In the genomic region with DNA sequence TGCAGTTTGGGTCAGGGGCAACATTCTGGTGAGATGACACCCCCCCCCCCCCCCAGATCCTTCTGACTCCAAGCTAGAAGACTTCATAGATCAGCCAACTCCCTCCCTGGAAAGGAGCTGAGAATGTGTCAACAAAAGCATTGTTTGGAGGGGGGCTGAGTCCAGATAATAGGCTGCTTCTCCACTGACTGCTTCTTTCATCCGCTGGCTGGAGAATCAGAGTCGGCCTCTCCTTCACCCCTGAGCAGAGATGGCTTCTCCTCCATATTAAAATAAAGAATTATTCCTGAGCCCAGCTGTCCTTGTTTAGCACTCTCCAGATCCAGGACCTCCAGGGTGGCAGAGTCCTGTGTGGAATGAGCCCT, we compare ENCODE assay signal across 7 mouse cellular contexts. TPM values are rescaled to one million over a fixed set of nuclear protein-coding genes. Genes with fewer than 3 reads are reported as not detected.
DNase-seq lines count a peak whose midpoint lies in the region; ATAC-seq and TF ChIP-seq lines count a peak whose summit lies in the region.

No protein-coding gene starts in this region.

- H3K9ac ChIP-seq in forebrain, embryonic 14.5 days (ENCODE audit: low read length) = peak overlapping the region; percentile 42
- no peak overlapping the region for H3K9ac ChIP-seq in limb, embryonic 12.5 days (replicated peaks)

- no peak overlapping the region for H3K4me3 ChIP-seq in layer of hippocampus, adult 2 months
- H3K4me3 ChIP-seq in forebrain, embryonic 14.5 days (ENCODE audit: low read depth, low read length) = no peak overlapping the region
- peak overlapping the region; percentile 16; the same call in 1 of the 2 replicates for H3K4me3 ChIP-seq in limb, embryonic 12.5 days (replicated peaks)

- WGBS in forebrain, embryonic 14.5 days = 0% methylated on average over 2 of the region's 2 CpGs
- 12% methylated on average over 2 of the region's 2 CpGs for WGBS in limb, embryonic 12.5 days

- no peak for TF ChIP-seq CTCF in layer of hippocampus, adult 2 months (conservative IDR thresholded peaks at IDR 0.05)

- no peaks in the 10 kb centered on the region for H3K27me3 ChIP-seq in forebrain, embryonic 14.5 days (replicated peaks; ENCODE audit: control insufficient read depth, insufficient read depth, low read length)
- no peaks in the 10 kb centered on the region for H3K27me3 ChIP-seq in limb, embryonic 12.5 days

- peak overlapping the region; percentile 46 for H3K4me2 ChIP-seq in forebrain, embryonic 14.5 days (ENCODE audit: low read length)
- peak overlapping the region; percentile 55 for H3K4me2 ChIP-seq in limb, embryonic 12.5 days

- no peak for ATAC-seq in forebrain, embryonic 14.5 days
- ATAC-seq in limb, embryonic 12.5 days (ENCODE audit: insufficient number of reproducible peaks, insufficient read depth, low FRiP score, low TSS enrichment, low read depth) = no peak

- H3K36me3 ChIP-seq in forebrain, embryonic 14.5 days (ENCODE audit: control insufficient read depth, insufficient read depth, low read length) = no peaks in the 10 kb centered on the region
- H3K36me3 ChIP-seq in limb, embryonic 12.5 days = no peaks in the 10 kb centered on the region

- H3K27ac ChIP-seq in layer of hippocampus, adult 2 months = peak overlapping the region; percentile 82
- H3K27ac ChIP-seq in forebrain, embryonic 14.5 days (ENCODE audit: low read depth, low read length) = no peak overlapping the region
- H3K27ac ChIP-seq in limb, embryonic 12.5 days = peak overlapping the region; percentile 86

- H3K4me1 ChIP-seq in forebrain, embryonic 14.5 days (ENCODE audit: control insufficient read depth, insufficient read depth, low read length) = peaks cover 4% of the 10 kb centered on the region; the same call in 1 of the 2 replicates
- peaks cover 15% of the 10 kb centered on the region for H3K4me1 ChIP-seq in limb, embryonic 12.5 days (replicated peaks)

- DNase-seq in layer of hippocampus, adult 2 months (ENCODE audit: low spot score in 2 of 2) = no peak
- no peak for DNase-seq in layer of hippocampus, adult 9-10 months (ENCODE audit: low spot score)
- DNase-seq in forebrain, embryonic 14.5 days (ENCODE audit: low spot score) = no peak
- peak; percentile 66 for DNase-seq in retina, postnatal 1 day
- no peak for DNase-seq in urinary bladder, postnatal 25 days (ENCODE audit: low spot score)
- no peak for DNase-seq in layer of hippocampus, adult 18-20 months (ENCODE audit: low spot score in 2 of 2)

- H3K9me3 ChIP-seq in forebrain, embryonic 14.5 days (replicated peaks; ENCODE audit: control insufficient read depth, low read length) = no peaks in the 10 kb centered on the region
- no peaks in the 10 kb centered on the region for H3K9me3 ChIP-seq in limb, embryonic 12.5 days

RNA-seq across cellular contexts. Expression of gene Lrig2, which starts 30.3 kb away (rescaled TPM):
- 10 to 100 TPM; 33.4 to 33.5 TPM for total RNA-seq in layer of hippocampus, adult 2 months (2021)
- polyA plus RNA-seq in forebrain, embryonic 14.5 days (2014; fragmentation: Nextera tagmentation; extraction: Ambion mirVana) = 20.9 and 27.4 TPM in 2 replicates
- 25.7 and 27.6 TPM in 2 replicates for polyA plus RNA-seq in limb, embryonic 12.5 days (2016; fragmentation: Nextera tagmentation; extraction: Ambion mirVana)
- 10 to 100 TPM; 31.7 to 34.3 TPM for total RNA-seq in layer of hippocampus, adult 18-20 months (2021)
